Mouse (Mus musculus): ENCODE results near the gene Tbl1x.

Tbl1x gene

DNA sequence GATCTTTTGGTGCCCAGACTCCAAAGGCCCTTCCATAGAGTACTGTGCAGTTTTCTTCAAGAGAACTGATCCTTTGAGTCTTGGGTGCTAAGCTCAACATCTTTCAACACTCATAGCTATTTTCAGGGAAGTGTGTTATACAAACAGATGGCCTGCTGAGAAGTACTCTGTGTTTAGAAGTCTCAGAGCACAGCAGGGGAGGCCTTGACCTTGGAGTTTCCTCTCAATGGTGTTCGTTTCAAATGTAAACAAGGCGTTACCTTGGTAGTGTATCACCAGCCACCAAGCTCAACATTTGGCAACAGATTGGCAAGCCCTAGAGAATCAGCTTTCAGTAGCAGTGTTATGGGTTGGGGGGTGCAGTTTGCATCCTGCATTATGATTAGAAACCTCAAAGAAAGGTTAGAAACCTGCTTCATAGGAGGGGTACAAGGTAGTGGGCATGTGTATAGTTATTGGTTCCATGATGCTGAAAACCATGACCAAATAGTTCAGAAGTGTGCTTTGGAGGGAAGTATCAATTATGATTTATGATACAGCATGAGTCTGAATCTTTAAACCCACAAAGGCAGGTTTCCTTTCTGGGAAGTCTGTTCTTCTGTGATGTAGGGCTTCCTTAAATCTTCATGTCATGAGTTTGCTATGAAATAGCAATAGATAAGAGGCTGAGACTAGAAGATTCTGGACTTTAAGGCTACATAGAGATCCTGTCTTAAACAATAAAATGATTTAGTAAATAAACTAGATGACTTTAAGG, 98.3 kb downstream of the Tbl1x start:
- no peak for DNase-seq (ENCODE audit: low spot score)

GRCm38 (mm10) chrX:77611938-77612337, 101.1 kb downstream of the Tbl1x start:
- DNase-seq (ENCODE audit: low spot score), result no peak

DNA sequence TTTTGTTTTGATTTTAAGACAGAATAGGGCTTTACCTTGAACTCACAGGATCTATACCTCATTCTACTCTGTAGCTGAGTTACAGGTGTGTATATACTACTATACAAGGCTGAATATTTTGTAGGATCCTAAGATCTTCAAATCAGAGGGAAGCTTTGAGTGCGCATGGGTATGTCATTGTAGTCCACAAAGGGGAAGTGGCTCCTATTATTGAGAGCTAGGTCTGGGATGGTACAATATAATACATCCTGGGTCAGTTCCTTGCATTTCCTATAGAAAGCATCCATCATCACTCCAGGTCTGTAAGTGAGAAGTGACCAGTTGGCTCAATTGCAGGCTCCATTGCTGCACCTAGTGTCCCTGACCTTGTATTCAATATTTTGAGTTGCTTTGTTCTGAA, 102.2 kb downstream of the Tbl1x start:
- DNase-seq (ENCODE audit: low spot score), result no peak

- DNase-seq (ENCODE audit: low spot score), result no peak
Measured at GRCm38 (mm10) chrX:77615735-77616293, 105.0 kb downstream of the Tbl1x start.

- no peak for DNase-seq (ENCODE audit: low spot score)
Measured at GRCm38 (mm10) chrX:77617368-77618144, 106.7 kb downstream of the Tbl1x start.

GRCm38 (mm10) chrX:77630439-77630838, 119.6 kb downstream of the Tbl1x start:
- no peak for DNase-seq (ENCODE audit: low spot score)

DNA sequence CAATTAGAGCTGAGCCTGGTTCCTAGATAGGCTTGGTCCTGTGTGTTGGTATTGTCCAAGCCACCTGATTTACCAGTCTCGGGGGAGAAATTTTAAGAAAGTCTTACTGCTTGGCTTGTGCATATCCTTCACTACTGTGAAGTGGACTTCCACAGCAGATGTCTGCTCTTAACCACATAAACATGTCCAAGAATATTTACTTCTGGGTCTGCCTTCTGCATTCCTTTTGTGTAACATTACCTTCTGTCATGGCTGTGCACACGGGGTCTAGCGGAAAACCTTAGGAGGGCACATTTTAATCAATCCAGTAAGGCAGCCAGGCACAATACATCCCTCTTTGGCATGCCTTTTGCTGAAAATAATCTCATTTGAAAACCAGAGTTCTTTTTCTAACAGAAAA, 125.7 kb downstream of the Tbl1x start:
- DNase-seq (ENCODE audit: low spot score), result no peak

- no peak for DNase-seq (ENCODE audit: low spot score)
Measured at GRCm38 (mm10) chrX:77638076-77638475, 127.3 kb downstream of the Tbl1x start.

DNA sequence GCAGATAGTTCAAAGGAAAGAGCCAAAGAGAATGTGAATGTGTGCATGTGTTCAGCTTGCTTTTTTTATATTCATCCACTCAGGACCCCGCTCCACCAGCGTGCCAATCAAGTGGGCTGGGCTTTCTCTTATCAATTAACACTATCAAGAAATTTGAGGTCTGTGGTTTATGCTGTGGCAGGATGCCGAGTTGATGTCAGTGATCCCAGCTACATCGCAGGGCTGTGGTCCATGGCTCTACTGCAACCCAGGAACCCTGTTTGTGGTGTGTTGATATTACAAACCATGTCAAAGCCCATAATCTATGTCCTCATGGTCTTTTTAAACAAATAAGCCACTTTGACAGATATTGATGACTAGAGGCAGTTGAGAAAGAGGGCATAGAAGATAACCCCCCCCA, 129.5 kb downstream of the Tbl1x start:
- DNase-seq (ENCODE audit: low spot score), result no peak

DNA sequence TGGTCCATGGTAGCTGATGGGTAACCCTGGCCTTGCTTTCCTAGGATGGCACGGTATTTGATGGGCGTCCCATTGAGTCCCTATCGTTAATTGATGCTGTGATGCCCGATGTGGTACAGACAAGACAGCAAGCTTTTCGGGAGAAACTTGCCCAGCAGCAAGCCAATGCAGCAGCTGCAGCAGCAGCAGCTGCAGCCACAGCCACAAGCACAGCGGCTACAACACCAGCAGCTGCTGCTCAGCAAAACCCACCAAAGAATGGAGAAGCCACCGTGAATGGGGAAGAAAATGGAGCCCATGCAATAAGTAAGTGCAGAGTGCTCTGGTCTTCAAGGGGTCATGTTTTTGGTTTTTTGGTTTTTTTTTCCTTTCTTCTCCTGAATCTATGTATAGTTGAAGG, 135.4 kb downstream of the Tbl1x start:
- no peak for DNase-seq (ENCODE audit: low spot score)

DNA sequence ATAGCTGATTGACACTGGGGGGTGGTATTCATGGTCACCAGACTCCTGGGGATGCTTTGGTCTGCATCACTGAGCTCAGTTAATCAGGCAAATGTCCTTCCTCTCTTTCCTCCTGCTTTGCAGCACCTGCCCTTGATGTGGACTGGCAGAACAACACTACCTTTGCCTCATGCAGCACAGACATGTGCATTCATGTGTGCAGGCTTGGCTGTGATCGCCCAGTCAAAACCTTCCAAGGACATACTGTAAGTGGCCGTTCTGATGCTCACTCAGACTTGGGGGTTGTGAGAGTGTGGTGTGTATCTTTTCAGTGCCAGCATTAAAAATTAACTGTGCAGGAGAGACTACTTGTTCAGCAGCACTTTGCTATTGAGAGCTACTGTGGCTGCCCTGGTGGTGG, 139.4 kb downstream of the Tbl1x start:
- DNase-seq (ENCODE audit: low spot score), result no peak

DNA sequence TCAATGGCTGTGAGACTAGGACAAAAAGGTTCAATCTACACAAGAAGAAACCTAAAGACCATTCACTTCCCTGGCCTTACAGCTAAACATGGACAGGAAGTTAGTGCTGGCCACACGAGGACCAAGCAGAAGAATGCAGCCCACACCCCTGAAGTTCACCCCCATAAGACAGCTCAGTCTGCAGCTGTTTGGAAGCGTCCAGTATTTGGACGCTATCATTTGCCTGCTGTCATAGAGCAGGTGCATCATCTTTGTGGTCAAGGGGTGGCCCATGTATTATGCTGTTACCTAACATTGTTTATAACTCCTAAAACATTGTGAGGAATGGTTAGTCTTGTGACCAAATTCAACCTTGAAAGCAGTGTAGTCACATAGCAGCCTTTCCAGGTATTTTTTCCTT, 151.2 kb downstream of the Tbl1x start:
- no peak for DNase-seq (ENCODE audit: low spot score)

- DNase-seq (ENCODE audit: low spot score), result no peak
Measured at GRCm38 (mm10) chrX:77663276-77663675, 152.5 kb downstream of the Tbl1x start.

DNA sequence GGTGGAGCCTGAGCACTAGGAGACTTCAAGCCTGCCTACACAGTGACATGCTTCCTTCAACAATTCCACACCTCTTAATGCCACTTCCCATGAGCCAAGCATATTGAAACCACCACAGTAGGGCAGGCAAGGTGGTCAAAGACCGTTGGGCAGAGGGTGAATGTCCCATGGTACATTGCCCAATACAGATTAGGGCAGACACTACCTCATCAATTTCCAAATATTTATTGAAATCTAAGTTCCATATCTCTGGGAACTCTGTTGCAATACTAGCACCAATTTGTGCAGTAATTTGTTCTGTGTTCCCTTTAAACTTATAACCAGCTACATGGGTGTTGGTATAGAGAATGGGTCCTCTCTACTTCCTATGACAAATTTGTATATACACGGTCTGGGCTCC, 154.2 kb downstream of the Tbl1x start:
- DNase-seq (ENCODE audit: low spot score), result no peak

- no peak for DNase-seq (ENCODE audit: low spot score)
Measured at GRCm38 (mm10) chrX:77666911-77667310, 156.1 kb downstream of the Tbl1x start.

DNA sequence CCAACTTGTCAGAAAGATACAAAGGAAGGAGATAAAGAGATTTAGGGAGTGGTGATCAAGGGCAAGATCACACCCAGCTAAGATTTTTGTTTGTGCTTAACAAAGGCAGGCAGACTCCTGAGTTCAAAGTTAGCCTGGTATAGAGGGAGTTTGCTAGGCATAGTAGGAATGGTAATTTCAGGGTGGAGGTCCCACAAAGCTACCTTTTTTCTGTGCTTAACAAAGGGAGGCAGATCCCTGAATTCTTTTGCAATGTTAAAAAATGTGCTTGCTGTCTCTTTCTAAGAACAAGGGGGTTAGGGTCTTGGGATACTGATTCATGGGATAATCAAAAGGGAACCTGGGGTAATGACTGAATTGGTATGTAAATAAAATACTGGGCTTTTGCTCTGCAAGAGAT, 156.6 kb downstream of the Tbl1x start:
- no peak for DNase-seq (ENCODE audit: low spot score)

GRCm38 (mm10) chrX:77669779-77670550, 159.2 kb downstream of the Tbl1x start:
- no peak for DNase-seq (ENCODE audit: low spot score)

Measured in urinary bladder, postnatal 10 days (tissue).